Mouse (Mus musculus): ENCODE measurements around the gene Trip11.

- TF ChIP-seq CTCF (IDR thresholded peaks at IDR 0.05; ENCODE audit: low read depth) (no peak), EP300 (IDR thresholded peaks at IDR 0.05; ENCODE audit: low read depth) (no peak)
Measured at GRCm38 (mm10) chr12:101801744-101802143, 111.3 kb downstream of the Trip11 start.

Measured in liver, embryonic 14.5 days (tissue).